Mouse (Mus musculus): ENCODE measurements around the gene Tradd.
"Not testable (repeated sequence)": the region's sequence is repeated elsewhere in the genome, so short reads cannot be mapped to it uniquely, and the experiment has no call there.

Gene Tradd

GRCm38 (mm10) chr8:105295895-105296573 is 31.6 kb upstream of the Tradd start, which contains the start of gene Exoc3l:
TSS of gene Exoc3l (minus strand) at chr8:105296101.
- DNase-seq (ENCODE audit: extremely low read depth, insufficient read length, low spot score), result no peak

- no peak for DNase-seq (ENCODE audit: extremely low read depth, insufficient read length, low spot score)
Measured at GRCm38 (mm10) chr8:105295256-105295655, 30.8 kb upstream of the Tradd start.

GRCm38 (mm10) chr8:105294776-105295175 is 30.4 kb upstream of the Tradd start:
- DNase-seq (ENCODE audit: extremely low read depth, insufficient read length, low spot score), result no peak

- DNase-seq (ENCODE audit: extremely low read depth, insufficient read length, low spot score), result no peak
Measured at GRCm38 (mm10) chr8:105293405-105293804, 29.0 kb upstream of the Tradd start.

GRCm38 (mm10) chr8:105292471-105292870 is 28.1 kb upstream of the Tradd start:
- peak; percentile 65 for DNase-seq (ENCODE audit: extremely low read depth, insufficient read length, low spot score)

GRCm38 (mm10) chr8:105291802-105292201 is 27.4 kb upstream of the Tradd start:
- DNase-seq (ENCODE audit: extremely low read depth, insufficient read length, low spot score), result not testable (repeated sequence)

GRCm38 (mm10) chr8:105291364-105291763 is 27.0 kb upstream of the Tradd start:
- not testable (repeated sequence) for DNase-seq (ENCODE audit: extremely low read depth, insufficient read length, low spot score)

GRCm38 (mm10) chr8:105290554-105291314 is 26.3 kb upstream of the Tradd start:
- peak; percentile 52 for DNase-seq (ENCODE audit: extremely low read depth, insufficient read length, low spot score)

GRCm38 (mm10) chr8:105289805-105290460 is 25.5 kb upstream of the Tradd start, which contains the start of gene 4931428F04Rik:
TSS of gene 4931428F04Rik (minus strand) at chr8:105289864.
- DNase-seq (ENCODE audit: extremely low read depth, insufficient read length, low spot score), result no peak

GRCm38 (mm10) chr8:105288958-105289732 is 24.7 kb upstream of the Tradd start:
- peak; percentile 95 for DNase-seq (ENCODE audit: extremely low read depth, insufficient read length, low spot score)

- no peak for DNase-seq (ENCODE audit: extremely low read depth, insufficient read length, low spot score)
Measured at GRCm38 (mm10) chr8:105288231-105288630, 23.8 kb upstream of the Tradd start.

- DNase-seq (ENCODE audit: extremely low read depth, insufficient read length, low spot score), result no peak
Measured at GRCm38 (mm10) chr8:105286907-105287306, 22.5 kb upstream of the Tradd start.

GRCm38 (mm10) chr8:105285514-105285913 is 21.1 kb upstream of the Tradd start:
- DNase-seq (ENCODE audit: extremely low read depth, insufficient read length, low spot score), result no peak

- DNase-seq (ENCODE audit: extremely low read depth, insufficient read length, low spot score), result no peak
Measured at GRCm38 (mm10) chr8:105283074-105283473, 18.7 kb upstream of the Tradd start.

GRCm38 (mm10) chr8:105282239-105282638 is 17.8 kb upstream of the Tradd start:
- DNase-seq (ENCODE audit: extremely low read depth, insufficient read length, low spot score), result no peak

- no peak for DNase-seq (ENCODE audit: extremely low read depth, insufficient read length, low spot score)
Measured at GRCm38 (mm10) chr8:105281821-105282220, 17.4 kb upstream of the Tradd start.

GRCm38 (mm10) chr8:105280567-105280966 is 16.2 kb upstream of the Tradd start:
- no peak for DNase-seq (ENCODE audit: extremely low read depth, insufficient read length, low spot score)

GRCm38 (mm10) chr8:105278911-105279334 is 14.5 kb upstream of the Tradd start:
- no peak for DNase-seq (ENCODE audit: extremely low read depth, insufficient read length, low spot score)

- DNase-seq (ENCODE audit: extremely low read depth, insufficient read length, low spot score), result no peak
Measured at GRCm38 (mm10) chr8:105276292-105277120, 12.1 kb upstream of the Tradd start.

GRCm38 (mm10) chr8:105275840-105276239 is 11.4 kb upstream of the Tradd start, which contains the start of gene Nol3:
TSS of gene Nol3 (plus strand) at chr8:105276140.
- no peak for DNase-seq (ENCODE audit: extremely low read depth, insufficient read length, low spot score)
